Mouse (Mus musculus) limb, embryonic 14.5 days (tissue): ENCODE measurements around the gene Bco2. TPM values are rescaled to one million over a fixed set of nuclear protein-coding genes. Genes with fewer than 3 reads are reported as not detected.

ENCODE experiments used
- ATAC-seq: fragments of 200-750 bp; cut with Nextera tagmentation; 2 replicates; pipeline ENCODE4 v1.8.0; 2017; ENCODE audit warnings: low read depth, moderate number of reproducible peaks, moderate TSS enrichment; ENCODE audit not compliant: low FRiP score
- DNase-seq: peaks from one replicate; pipeline ENCODE4 v3.0.0-alpha.2; 2015; ENCODE audit warnings: low spot score
- H3K27ac ChIP-seq: fragments of 300-500 bp; sonication (generic); replicated peaks from 2 replicates; pipeline ENCODE4 v1.5.1; 2014; ENCODE audit warnings: low read depth, mild to moderate bottlenecking, low read length, moderate library complexity, mixed read lengths
- H3K27me3 ChIP-seq: fragments of 300-500 bp; sonication (generic); 2 replicates; pipeline ENCODE4 v1.6.1; 2014; ENCODE audit warnings: low read length, mixed read lengths; ENCODE audit not compliant: control insufficient read depth, insufficient read depth
- H3K36me3 ChIP-seq: fragments of 300-500 bp; sonication (generic); 2 replicates; pipeline ENCODE4 v1.6.1; 2014; ENCODE audit warnings: mild to moderate bottlenecking, low read length, moderate library complexity, mixed read lengths; ENCODE audit not compliant: control insufficient read depth, insufficient read depth
- H3K4me1 ChIP-seq: fragments of 300-500 bp; sonication (generic); 2 replicates; pipeline ENCODE4 v1.6.1; 2014; ENCODE audit warnings: antibody characterized with exemption, low read length, mixed read lengths; ENCODE audit not compliant: control insufficient read depth, insufficient read depth
- H3K4me2 ChIP-seq: fragments of 300-500 bp; sonication (generic); replicated peaks from 2 replicates; pipeline ENCODE4 v1.6.1; 2014; ENCODE audit warnings: low read depth, mild to moderate bottlenecking, low read length, moderate library complexity; ENCODE audit not compliant: severe bottlenecking
- H3K4me3 ChIP-seq: fragments of 300-500 bp; sonication (generic); replicated peaks from 2 replicates; pipeline ENCODE4 v1.5.1; 2014; ENCODE audit warnings: low read length
- H3K9ac ChIP-seq: fragments of 300-500 bp; sonication (generic); 2 replicates; pipeline ENCODE4 v1.6.1; 2014; ENCODE audit warnings: mild to moderate bottlenecking, low read depth, low read length, moderate library complexity; ENCODE audit not compliant: severe bottlenecking
- H3K9me3 ChIP-seq: fragments of 300-500 bp; sonication (generic); 2 replicates; pipeline ENCODE4 v1.6.1; 2016; ENCODE audit warnings: low read length; ENCODE audit not compliant: control insufficient read depth
- POLR2A ChIP-seq: fragments of 200-500 bp; IDR thresholded peaks from 2 replicates; pipeline ENCODE4 v1.8.0; 2012; ENCODE audit warnings: inconsistent platforms, mild to moderate bottlenecking, moderate library complexity, borderline replicate concordance; ENCODE audit not compliant: insufficient read depth, insufficient read length; ENCODE audit errors: extremely low read depth
- WGBS: fragments of 180-500 bp; shearing (Covaris S2); extraction: QIAGEN DNeasy Blood & Tissue Kit; methylation state at CpG from one replicate; pipeline ENCODE4 v1.1.7; 2014; 5-methylcytosine and 5-hydroxymethylcytosine counted together
- polyA plus RNA-seq, 2 experiments: library from polyadenylated mRNA; depleted of rRNA in 1 of 2; stranded (reverse) in 1 of 2; unstranded in 1 of 2; fragments of >200 nt; fragmentation: Nextera tagmentation in 1 of 2; extraction: Ambion mirVana in 1 of 2; gene quantifications; 2 replicates each; pipeline versions ENCODE4 v1.2.1 to v1.2.3; 2012 to 2014

Gene Bco2
- polyA plus RNA-seq, 2 experiments = 0.14 to 0.26 TPM

DNA sequence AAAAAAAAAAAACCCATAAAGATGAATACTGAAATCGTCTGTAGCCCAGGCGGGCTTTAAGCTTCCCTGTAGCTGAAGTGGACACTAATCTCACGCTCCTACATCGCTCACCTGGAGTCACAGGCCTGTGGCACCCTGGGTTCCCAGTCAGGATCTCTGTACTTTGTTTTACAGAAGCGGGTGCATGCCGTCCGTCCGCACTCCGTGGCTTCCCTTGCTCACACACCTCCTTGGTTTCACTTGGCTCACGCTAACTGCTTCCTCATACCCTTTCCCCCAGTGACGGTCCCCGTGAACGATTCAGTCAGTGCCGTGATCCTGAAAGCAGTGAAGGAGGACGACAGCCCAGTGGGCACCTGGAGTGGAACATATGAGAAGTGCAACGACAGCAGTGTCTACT, 56.2 kb downstream of the Bco2 start:
- ATAC-seq (no peak), DNase-seq (no peak)
- TF ChIP-seq POLR2A = no peak
- Histone ChIP-seq H3K9me3 (no peaks in the 10 kb centered on the region), H3K4me1 (no peaks in the 10 kb centered on the region), H3K27me3 (no peaks in the 10 kb centered on the region), H3K27ac (no peak overlapping the region), H3K4me3 (no peak overlapping the region), H3K9ac (no peak overlapping the region), H3K4me2 (no peak overlapping the region), H3K36me3 (no peaks in the 10 kb centered on the region)
- WGBS = 81% methylated on average over 16 of the region's 16 CpGs

DNA sequence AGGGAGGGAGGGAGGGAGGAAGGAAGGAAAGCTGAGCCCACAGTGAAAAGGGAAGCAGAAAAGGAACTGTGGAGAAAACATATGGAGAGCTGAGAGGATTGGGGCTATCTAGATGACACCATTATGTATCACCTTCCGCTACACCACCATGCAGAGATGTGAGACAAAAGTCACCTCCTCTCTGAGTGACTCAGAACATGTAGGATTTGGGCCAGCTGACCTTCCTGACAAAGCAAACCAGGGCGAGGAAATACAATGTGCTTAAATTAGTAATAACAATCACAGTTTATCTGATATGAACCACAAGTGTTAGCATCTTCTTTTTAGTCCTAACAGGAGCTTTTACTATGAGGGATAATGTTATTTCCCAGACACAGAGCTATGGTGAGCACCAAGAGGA, 57.4 kb downstream of the Bco2 start:
- no peaks in the 10 kb centered on the region for H3K36me3 ChIP-seq
- no peaks in the 10 kb centered on the region for H3K27me3 ChIP-seq
- no peak overlapping the region for H3K27ac ChIP-seq
- H3K4me2 ChIP-seq = no peak overlapping the region
- H3K9me3 ChIP-seq = no peaks in the 10 kb centered on the region
- DNase-seq (no peak), ATAC-seq (no peak)
- no peak for TF ChIP-seq POLR2A
- WGBS = 89% methylated on average over 2 of the region's 2 CpGs
- H3K4me1 ChIP-seq = no peaks in the 10 kb centered on the region
- H3K9ac ChIP-seq = no peak overlapping the region
- no peak overlapping the region for H3K4me3 ChIP-seq

DNA sequence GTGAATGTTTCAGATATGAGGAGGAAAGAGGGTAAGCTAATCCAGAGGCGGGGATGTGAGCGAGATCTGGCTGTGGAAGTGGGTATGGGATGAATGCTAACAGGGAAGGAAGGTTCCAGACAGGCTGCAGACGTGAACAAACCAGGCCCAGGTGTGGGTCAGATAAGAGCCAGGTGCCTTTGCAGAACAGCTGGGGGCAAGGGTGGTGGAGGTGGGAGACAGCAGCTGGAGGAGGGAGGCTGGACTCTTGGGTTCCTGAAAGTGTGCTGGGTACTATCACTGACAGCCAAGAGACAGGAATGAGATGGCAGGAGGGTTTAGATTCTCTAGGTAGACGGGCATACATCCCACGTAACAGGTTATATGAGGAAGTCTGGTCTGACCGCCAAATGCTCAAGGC, 57.9 kb downstream of the Bco2 start:
- DNase-seq (no peak), ATAC-seq (no peak)
- WGBS = 58% methylated on average over 6 of the region's 6 CpGs
- H3K4me3 ChIP-seq = no peak overlapping the region
- no peak overlapping the region for H3K4me2 ChIP-seq
- H3K27me3 ChIP-seq = no peaks in the 10 kb centered on the region
- H3K9ac ChIP-seq = no peak overlapping the region
- no peak for TF ChIP-seq POLR2A
- no peaks in the 10 kb centered on the region for H3K9me3 ChIP-seq
- H3K27ac ChIP-seq = no peak overlapping the region
- no peaks in the 10 kb centered on the region for H3K36me3 ChIP-seq
- no peaks in the 10 kb centered on the region for H3K4me1 ChIP-seq

DNA sequence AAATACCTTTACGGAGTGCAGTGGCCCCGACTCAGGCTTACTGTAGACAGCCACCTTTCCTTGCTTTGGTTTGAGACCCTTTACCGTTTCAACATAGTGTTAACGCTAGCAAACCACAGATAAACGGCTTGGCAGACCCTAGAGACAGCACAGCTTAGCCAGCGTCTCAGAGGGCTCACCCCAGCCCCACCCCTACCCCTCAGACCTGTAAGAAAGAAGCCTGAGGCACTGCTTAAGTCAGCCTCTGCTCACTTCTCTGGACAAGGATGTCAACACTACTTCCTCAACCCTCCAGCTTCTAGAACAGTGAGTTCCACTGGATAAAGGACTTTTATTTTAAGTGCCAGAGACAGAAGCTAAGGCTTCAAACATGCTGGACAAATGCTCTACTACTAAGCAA, 58.4 kb downstream of the Bco2 start:
- no peak for TF ChIP-seq POLR2A
- no peak overlapping the region for H3K4me2 ChIP-seq
- ATAC-seq (no peak), DNase-seq (no peak)
- H3K4me1 ChIP-seq = no peaks in the 10 kb centered on the region
- 32% methylated on average over 6 of the region's 6 CpGs for WGBS
- H3K9ac ChIP-seq = no peak overlapping the region
- no peak overlapping the region for H3K27ac ChIP-seq
- H3K27me3 ChIP-seq = no peaks in the 10 kb centered on the region
- no peaks in the 10 kb centered on the region for H3K36me3 ChIP-seq
- no peak overlapping the region for H3K4me3 ChIP-seq
- no peaks in the 10 kb centered on the region for H3K9me3 ChIP-seq

DNA sequence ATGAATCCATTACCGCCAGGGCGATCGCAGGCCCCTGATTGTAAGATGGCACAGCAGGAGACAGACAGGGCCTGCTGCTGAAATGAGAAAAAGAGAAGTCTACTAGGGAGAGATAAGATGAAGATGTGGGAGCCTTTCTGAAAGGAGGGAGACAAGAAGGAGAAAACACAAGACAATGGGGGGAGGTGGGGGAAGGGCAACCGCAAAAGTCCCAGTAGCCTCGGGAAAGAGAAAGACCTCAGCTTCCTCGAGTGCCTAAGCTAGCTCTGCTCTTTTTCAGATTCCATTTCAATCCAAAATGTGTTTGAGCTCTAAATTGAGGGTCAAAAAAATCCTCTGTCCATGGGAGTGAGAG, 58.9 kb downstream of the Bco2 start:
- H3K4me2 ChIP-seq = no peak overlapping the region
- ATAC-seq (no peak), DNase-seq (no peak)
- no peaks in the 10 kb centered on the region for H3K9me3 ChIP-seq
- no peak overlapping the region for H3K4me3 ChIP-seq
- H3K9ac ChIP-seq = no peak overlapping the region
- 48% methylated on average over 6 of the region's 6 CpGs for WGBS
- H3K4me1 ChIP-seq = no peaks in the 10 kb centered on the region
- H3K36me3 ChIP-seq = no peaks in the 10 kb centered on the region
- TF ChIP-seq POLR2A = no peak
- no peak overlapping the region for H3K27ac ChIP-seq
- no peaks in the 10 kb centered on the region for H3K27me3 ChIP-seq
